Mouse (Mus musculus) limb, embryonic 14.5 days (tissue): ENCODE data around the gene Hirip3. TPM values are rescaled to one million over a fixed set of nuclear protein-coding genes. Genes with fewer than 3 reads are reported as not detected.

Source experiments
- ATAC-seq: fragments of 200-750 bp; cut with Nextera tagmentation; 2 replicates; pipeline ENCODE4 v1.8.0; 2017; ENCODE audit warnings: low read depth, moderate number of reproducible peaks, moderate TSS enrichment; ENCODE audit not compliant: low FRiP score
- DNase-seq: peaks from one replicate; pipeline ENCODE4 v3.0.0-alpha.2; 2015; ENCODE audit warnings: low spot score
- H3K27ac ChIP-seq: fragments of 300-500 bp; sonication (generic); replicated peaks from 2 replicates; pipeline ENCODE4 v1.5.1; 2014; ENCODE audit warnings: low read depth, mild to moderate bottlenecking, low read length, moderate library complexity, mixed read lengths
- H3K27me3 ChIP-seq: fragments of 300-500 bp; sonication (generic); 2 replicates; pipeline ENCODE4 v1.6.1; 2014; ENCODE audit warnings: low read length, mixed read lengths; ENCODE audit not compliant: control insufficient read depth, insufficient read depth
- H3K36me3 ChIP-seq: fragments of 300-500 bp; sonication (generic); 2 replicates; pipeline ENCODE4 v1.6.1; 2014; ENCODE audit warnings: mild to moderate bottlenecking, low read length, moderate library complexity, mixed read lengths; ENCODE audit not compliant: control insufficient read depth, insufficient read depth
- H3K4me1 ChIP-seq: fragments of 300-500 bp; sonication (generic); 2 replicates; pipeline ENCODE4 v1.6.1; 2014; ENCODE audit warnings: antibody characterized with exemption, low read length, mixed read lengths; ENCODE audit not compliant: control insufficient read depth, insufficient read depth
- H3K4me2 ChIP-seq: fragments of 300-500 bp; sonication (generic); replicated peaks from 2 replicates; pipeline ENCODE4 v1.6.1; 2014; ENCODE audit warnings: low read depth, mild to moderate bottlenecking, low read length, moderate library complexity; ENCODE audit not compliant: severe bottlenecking
- H3K4me3 ChIP-seq: fragments of 300-500 bp; sonication (generic); replicated peaks from 2 replicates; pipeline ENCODE4 v1.5.1; 2014; ENCODE audit warnings: low read length
- H3K9ac ChIP-seq: fragments of 300-500 bp; sonication (generic); 2 replicates; pipeline ENCODE4 v1.6.1; 2014; ENCODE audit warnings: mild to moderate bottlenecking, low read depth, low read length, moderate library complexity; ENCODE audit not compliant: severe bottlenecking
- H3K9me3 ChIP-seq: fragments of 300-500 bp; sonication (generic); 2 replicates; pipeline ENCODE4 v1.6.1; 2016; ENCODE audit warnings: low read length; ENCODE audit not compliant: control insufficient read depth
- POLR2A ChIP-seq: fragments of 200-500 bp; IDR thresholded peaks from 2 replicates; pipeline ENCODE4 v1.8.0; 2012; ENCODE audit warnings: inconsistent platforms, mild to moderate bottlenecking, moderate library complexity, borderline replicate concordance; ENCODE audit not compliant: insufficient read depth, insufficient read length; ENCODE audit errors: extremely low read depth
- WGBS: fragments of 180-500 bp; shearing (Covaris S2); extraction: QIAGEN DNeasy Blood & Tissue Kit; methylation state at CpG from one replicate; pipeline ENCODE4 v1.1.7; 2014; 5-methylcytosine and 5-hydroxymethylcytosine counted together
- polyA plus RNA-seq, 2 experiments: library from polyadenylated mRNA; depleted of rRNA in 1 of 2; stranded (reverse) in 1 of 2; unstranded in 1 of 2; fragments of >200 nt; fragmentation: Nextera tagmentation in 1 of 2; extraction: Ambion mirVana in 1 of 2; gene quantifications; 2 replicates each; pipeline versions ENCODE4 v1.2.1 to v1.2.3; 2012 to 2014

Hirip3 gene
- polyA plus RNA-seq, 2 experiments: 16.1 to 120 TPM

GRCm38 (mm10) chr7:126905590-126905989 lies 43.8 kb downstream of the Hirip3 start:
- Histone ChIP-seq H3K36me3 (no peaks in the 10 kb centered on the region), H3K4me2 (no peak overlapping the region), H3K27ac (no peak overlapping the region), H3K4me1 (no peaks in the 10 kb centered on the region), H3K9me3 (no peaks in the 10 kb centered on the region), H3K9ac (no peak overlapping the region), H3K4me3 (no peak overlapping the region), H3K27me3 (no peaks in the 10 kb centered on the region)
- no peak for ATAC-seq
- 70% methylated on average over 3 of the region's 3 CpGs for WGBS
- DNase-seq: no peak
- TF ChIP-seq POLR2A: no peak

DNA sequence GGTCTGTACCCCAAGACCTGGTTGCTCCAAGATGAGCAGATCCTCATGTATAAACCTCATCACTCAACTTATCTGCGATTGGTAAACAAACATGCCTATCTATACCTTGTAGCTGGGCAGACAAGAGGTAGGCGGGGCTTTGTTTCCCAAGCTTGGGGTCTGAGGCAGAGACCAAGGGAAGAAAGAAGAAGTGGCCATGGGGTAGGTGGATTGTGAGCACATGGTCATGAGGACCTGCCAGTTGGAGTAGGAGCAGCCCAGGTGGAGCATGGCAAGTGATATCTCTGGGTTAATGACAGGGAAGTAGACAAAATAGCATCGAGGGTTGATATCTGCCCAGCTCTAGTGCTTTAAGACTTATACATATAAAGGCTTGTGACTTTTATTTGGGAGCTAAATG lies 53.1 kb downstream of the Hirip3 start:
- ATAC-seq: no peak

More for the DNA sequence above, 53.1 kb downstream of the Hirip3 start:
- Histone ChIP-seq H3K4me3 (no peak overlapping the region), H3K4me1 (no peaks in the 10 kb centered on the region), H3K4me2 (no peak overlapping the region), H3K9ac (no peak overlapping the region), H3K9me3 (no peaks in the 10 kb centered on the region), H3K27me3 (no peaks in the 10 kb centered on the region), H3K27ac (no peak overlapping the region), H3K36me3 (no peaks in the 10 kb centered on the region)
- no peak for DNase-seq
- 88% methylated on average over 3 of the region's 3 CpGs for WGBS
- no peak for TF ChIP-seq POLR2A

Other genes with a start within 250 kb of the Hirip3 start
Only the 30 nearest of the 31 such genes appear.
- 49.8 and 61.6 TPM in 2 replicates for gene Sgf29, start 212.7 kb upstream of the Hirip3 start, polyA plus RNA-seq (2012; rRNA removed)
- 56.0 and 64.2 TPM in 2 replicates for gene Sgf29, start 212.7 kb upstream of the Hirip3 start, polyA plus RNA-seq (2014; fragmentation: Nextera tagmentation; extraction: Ambion mirVana)
- gene Sult1a1, start 185.5 kb upstream of the Hirip3 start, polyA plus RNA-seq (2012; rRNA removed): 6.9 and 7.0 TPM in 2 replicates
- gene Sult1a1, start 185.5 kb upstream of the Hirip3 start, polyA plus RNA-seq (2014; fragmentation: Nextera tagmentation; extraction: Ambion mirVana): 10.3 TPM in 2 replicates
- 37.3 and 50.4 TPM in 2 replicates for gene Bola2, start 166.6 kb upstream of the Hirip3 start, polyA plus RNA-seq (2012; rRNA removed)
- 121 and 122 TPM in 2 replicates for gene Bola2, start 166.6 kb upstream of the Hirip3 start, polyA plus RNA-seq (2014; fragmentation: Nextera tagmentation; extraction: Ambion mirVana)
- 33.2 and 44.0 TPM in 2 replicates for gene Slx1b, start 166.2 kb upstream of the Hirip3 start, polyA plus RNA-seq (2012; rRNA removed)
- 8.6 and 9.9 TPM in 2 replicates for gene Slx1b, start 166.2 kb upstream of the Hirip3 start, polyA plus RNA-seq (2014; fragmentation: Nextera tagmentation; extraction: Ambion mirVana)
- gene Coro1a, start 154.2 kb upstream of the Hirip3 start, polyA plus RNA-seq (2012; rRNA removed): 33.4 and 45.7 TPM in 2 replicates
- gene Coro1a, start 154.2 kb upstream of the Hirip3 start, polyA plus RNA-seq (2014; fragmentation: Nextera tagmentation; extraction: Ambion mirVana): 43.0 and 45.0 TPM in 2 replicates
- gene Mapk3, start 102.4 kb upstream of the Hirip3 start, polyA plus RNA-seq (2012; rRNA removed): 134 and 151 TPM in 2 replicates
- gene Mapk3, start 102.4 kb upstream of the Hirip3 start, polyA plus RNA-seq (2014; fragmentation: Nextera tagmentation; extraction: Ambion mirVana): 51.0 and 52.4 TPM in 2 replicates
- 13.6 and 15.0 TPM in 2 replicates for gene Gdpd3, start 95.6 kb upstream of the Hirip3 start, polyA plus RNA-seq (2012; rRNA removed)
- 3.2 and 4.3 TPM in 2 replicates for gene Gdpd3, start 95.6 kb upstream of the Hirip3 start, polyA plus RNA-seq (2014; fragmentation: Nextera tagmentation; extraction: Ambion mirVana)
- 144 and 202 TPM in 2 replicates for gene Ypel3, start 85.0 kb upstream of the Hirip3 start, polyA plus RNA-seq (2012; rRNA removed)
- 131 and 151 TPM in 2 replicates for gene Ypel3, start 85.0 kb upstream of the Hirip3 start, polyA plus RNA-seq (2014; fragmentation: Nextera tagmentation; extraction: Ambion mirVana)
- 2.0 and 2.7 TPM in 2 replicates for gene Tbx6, start 80.5 kb upstream of the Hirip3 start, polyA plus RNA-seq (2012; rRNA removed)
- 0.29 and 0.41 TPM in 2 replicates for gene Tbx6, start 80.5 kb upstream of the Hirip3 start, polyA plus RNA-seq (2014; fragmentation: Nextera tagmentation; extraction: Ambion mirVana)
- gene Ppp4c, start 69.5 kb upstream of the Hirip3 start, polyA plus RNA-seq (2012; rRNA removed): 238 and 252 TPM in 2 replicates
- gene Ppp4c, start 69.5 kb upstream of the Hirip3 start, polyA plus RNA-seq (2014; fragmentation: Nextera tagmentation; extraction: Ambion mirVana): 268 and 269 TPM in 2 replicates
- 1.6 and 2.0 TPM in 2 replicates for gene Fam57b, start 64.3 kb upstream of the Hirip3 start, polyA plus RNA-seq (2012; rRNA removed)
- gene Fam57b, start 64.3 kb upstream of the Hirip3 start, polyA plus RNA-seq (2014; fragmentation: Nextera tagmentation; extraction: Ambion mirVana): 0.21 and 0.44 TPM in 2 replicates
- gene 4930451I11Rik, start 30.3 kb upstream of the Hirip3 start, polyA plus RNA-seq (2012; rRNA removed): not detected in 2 replicates
- not detected in 2 replicates for gene 4930451I11Rik, start 30.3 kb upstream of the Hirip3 start, polyA plus RNA-seq (2014; fragmentation: Nextera tagmentation; extraction: Ambion mirVana)
- gene Doc2a, start 14.6 kb upstream of the Hirip3 start, polyA plus RNA-seq (2012; rRNA removed): 1.3 and 2.8 TPM in 2 replicates
- gene Doc2a, start 14.6 kb upstream of the Hirip3 start, polyA plus RNA-seq (2014; fragmentation: Nextera tagmentation; extraction: Ambion mirVana): 0.76 and 0.92 TPM in 2 replicates
- gene Ino80e, start 405 bp downstream of the Hirip3 start, polyA plus RNA-seq (2012; rRNA removed): 84.3 and 89.8 TPM in 2 replicates
- gene Ino80e, start 405 bp downstream of the Hirip3 start, polyA plus RNA-seq (2014; fragmentation: Nextera tagmentation; extraction: Ambion mirVana): 86.7 TPM in 2 replicates
- gene Taok2, start 22.7 kb downstream of the Hirip3 start, polyA plus RNA-seq (2012; rRNA removed): 106 and 121 TPM in 2 replicates
- gene Taok2, start 22.7 kb downstream of the Hirip3 start, polyA plus RNA-seq (2014; fragmentation: Nextera tagmentation; extraction: Ambion mirVana): 28.5 and 37.1 TPM in 2 replicates
- 33.2 and 41.6 TPM in 2 replicates for gene Tmem219, start 60.9 kb downstream of the Hirip3 start, polyA plus RNA-seq (2012; rRNA removed)
- gene Tmem219, start 60.9 kb downstream of the Hirip3 start, polyA plus RNA-seq (2014; fragmentation: Nextera tagmentation; extraction: Ambion mirVana): 31.0 and 33.8 TPM in 2 replicates
- gene Kctd13, start 66.9 kb downstream of the Hirip3 start, polyA plus RNA-seq (2012; rRNA removed): 21.4 and 24.4 TPM in 2 replicates
- gene Kctd13, start 66.9 kb downstream of the Hirip3 start, polyA plus RNA-seq (2014; fragmentation: Nextera tagmentation; extraction: Ambion mirVana): 14.2 and 16.6 TPM in 2 replicates
- 0.26 and 1.4 TPM in 2 replicates for gene Asphd1, start 87.6 kb downstream of the Hirip3 start, polyA plus RNA-seq (2012; rRNA removed)
- 0.12 and 0.15 TPM in 2 replicates for gene Asphd1, start 87.6 kb downstream of the Hirip3 start, polyA plus RNA-seq (2014; fragmentation: Nextera tagmentation; extraction: Ambion mirVana)
- 2.5 and 3.2 TPM in 2 replicates for gene Sez6l2, start 88.6 kb downstream of the Hirip3 start, polyA plus RNA-seq (2012; rRNA removed)
- gene Sez6l2, start 88.6 kb downstream of the Hirip3 start, polyA plus RNA-seq (2014; fragmentation: Nextera tagmentation; extraction: Ambion mirVana): 0.90 and 1.6 TPM in 2 replicates
- gene Cdipt, start 113.9 kb downstream of the Hirip3 start, polyA plus RNA-seq (2012; rRNA removed): 123 and 172 TPM in 2 replicates
- 84.8 and 94.0 TPM in 2 replicates for gene Cdipt, start 113.9 kb downstream of the Hirip3 start, polyA plus RNA-seq (2014; fragmentation: Nextera tagmentation; extraction: Ambion mirVana)
- 1.5 and 1.9 TPM in 2 replicates for gene Cdiptos, start 114.1 kb downstream of the Hirip3 start, polyA plus RNA-seq (2012; rRNA removed)
- 0.83 and 1.2 TPM in 2 replicates for gene Cdiptos, start 114.1 kb downstream of the Hirip3 start, polyA plus RNA-seq (2014; fragmentation: Nextera tagmentation; extraction: Ambion mirVana)
- gene Mvp, start 152.6 kb downstream of the Hirip3 start, polyA plus RNA-seq (2012; rRNA removed): 7.9 and 8.0 TPM in 2 replicates
- gene Mvp, start 152.6 kb downstream of the Hirip3 start, polyA plus RNA-seq (2014; fragmentation: Nextera tagmentation; extraction: Ambion mirVana): 7.3 and 7.9 TPM in 2 replicates
- 3.2 and 4.3 TPM in 2 replicates for gene Pagr1b, start 154.5 kb downstream of the Hirip3 start, polyA plus RNA-seq (2012; rRNA removed)
- gene Pagr1b, start 154.5 kb downstream of the Hirip3 start, polyA plus RNA-seq (2014; fragmentation: Nextera tagmentation; extraction: Ambion mirVana): 0.61 TPM in 1 of 2 replicates, not detected in the other
- gene Pagr1a, start 155.4 kb downstream of the Hirip3 start, polyA plus RNA-seq (2012; rRNA removed): 27.0 and 31.9 TPM in 2 replicates
- gene Pagr1a, start 155.4 kb downstream of the Hirip3 start, polyA plus RNA-seq (2014; fragmentation: Nextera tagmentation; extraction: Ambion mirVana): 47.6 and 63.6 TPM in 2 replicates
- gene Gm42742, start 159.1 kb downstream of the Hirip3 start, polyA plus RNA-seq (2012; rRNA removed): 111 and 143 TPM in 2 replicates
- 26.8 and 37.7 TPM in 2 replicates for gene Gm42742, start 159.1 kb downstream of the Hirip3 start, polyA plus RNA-seq (2014; fragmentation: Nextera tagmentation; extraction: Ambion mirVana)
- gene Prrt2, start 159.2 kb downstream of the Hirip3 start, polyA plus RNA-seq (2012; rRNA removed): 74.6 and 130 TPM in 2 replicates
- 21.2 and 21.3 TPM in 2 replicates for gene Prrt2, start 159.2 kb downstream of the Hirip3 start, polyA plus RNA-seq (2014; fragmentation: Nextera tagmentation; extraction: Ambion mirVana)
- gene Maz, start 165.1 kb downstream of the Hirip3 start, polyA plus RNA-seq (2012; rRNA removed): 298 and 365 TPM in 2 replicates
- 66.7 and 81.4 TPM in 2 replicates for gene Maz, start 165.1 kb downstream of the Hirip3 start, polyA plus RNA-seq (2014; fragmentation: Nextera tagmentation; extraction: Ambion mirVana)
- 57.4 and 68.4 TPM in 2 replicates for gene Kif22, start 180.5 kb downstream of the Hirip3 start, polyA plus RNA-seq (2012; rRNA removed)
- 87.2 and 92.8 TPM in 2 replicates for gene Kif22, start 180.5 kb downstream of the Hirip3 start, polyA plus RNA-seq (2014; fragmentation: Nextera tagmentation; extraction: Ambion mirVana)
- 0.45 TPM in 1 of 2 replicates, not detected in the other for gene Zg16, start 225.4 kb downstream of the Hirip3 start, polyA plus RNA-seq (2012; rRNA removed)
- gene Zg16, start 225.4 kb downstream of the Hirip3 start, polyA plus RNA-seq (2014; fragmentation: Nextera tagmentation; extraction: Ambion mirVana): not detected in 2 replicates
- 5.6 and 7.1 TPM in 2 replicates for gene AI467606, start 229.4 kb downstream of the Hirip3 start, polyA plus RNA-seq (2012; rRNA removed)
- 4.9 and 5.3 TPM in 2 replicates for gene AI467606, start 229.4 kb downstream of the Hirip3 start, polyA plus RNA-seq (2014; fragmentation: Nextera tagmentation; extraction: Ambion mirVana)